Mouse (Mus musculus) yolk sac, embryonic 10.5 days (tissue): Measurements from ENCODE around the gene Atp6v0a4.

Source experiments
- DNase-seq: peaks from one replicate; pipeline ENCODE4 v3.0.0-alpha.2; 2017; ENCODE audit warnings: low spot score

Gene Atp6v0a4

GRCm38 (mm10) chr6:38073592-38073991 is 50.8 kb downstream of the Atp6v0a4 start:
- DNase-seq: no peak

- DNase-seq: peak; percentile 63
Observed at GRCm38 (mm10) chr6:38072137-38072796, 52.1 kb downstream of the Atp6v0a4 start.

GRCm38 (mm10) chr6:38071256-38071655 is 53.1 kb downstream of the Atp6v0a4 start:
- no peak for DNase-seq

DNA sequence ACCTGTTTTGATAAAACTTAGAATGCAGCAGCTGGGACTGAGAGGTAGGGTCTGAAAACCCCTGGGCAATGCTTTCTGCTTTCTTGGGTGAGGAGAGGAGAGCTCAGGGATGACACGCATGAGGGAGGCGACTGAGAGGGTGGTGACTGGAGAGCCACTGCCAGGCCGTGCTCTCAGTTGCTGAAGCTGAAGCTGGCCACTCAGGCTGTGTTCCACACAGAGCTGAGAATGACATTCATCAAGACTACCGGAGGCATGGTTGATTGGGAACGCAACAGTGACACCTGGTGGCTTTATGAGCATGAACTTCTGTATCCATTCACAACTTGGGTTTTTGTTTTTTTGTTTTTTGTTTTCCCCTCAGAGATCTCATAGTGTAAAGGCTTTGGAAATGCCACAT is 58.2 kb downstream of the Atp6v0a4 start:
- DNase-seq: peak; percentile 44

- DNase-seq: no peak
Observed at GRCm38 (mm10) chr6:38065501-38066122, 58.8 kb downstream of the Atp6v0a4 start.

DNA sequence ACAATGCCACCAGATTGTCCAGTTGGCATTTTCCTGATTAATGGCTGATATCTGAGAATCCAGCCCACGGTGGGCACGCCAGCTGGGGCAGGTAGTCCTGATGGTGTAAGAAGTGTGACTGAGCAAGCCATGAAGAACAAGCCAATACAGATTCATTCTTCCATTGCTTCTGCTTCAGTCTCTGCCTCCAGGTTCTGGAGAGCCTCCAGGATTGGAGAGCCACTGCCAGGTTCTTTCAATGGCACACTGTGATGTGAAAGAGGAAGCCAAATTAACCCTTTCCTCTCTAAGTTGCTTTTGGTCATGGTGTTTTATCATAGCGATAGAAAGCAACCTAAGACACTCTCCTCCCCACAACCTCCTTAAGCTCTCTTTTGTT is 59.3 kb downstream of the Atp6v0a4 start:
- DNase-seq: no peak

GRCm38 (mm10) chr6:38064621-38065020 is 59.8 kb downstream of the Atp6v0a4 start:
- DNase-seq: no peak

DNA sequence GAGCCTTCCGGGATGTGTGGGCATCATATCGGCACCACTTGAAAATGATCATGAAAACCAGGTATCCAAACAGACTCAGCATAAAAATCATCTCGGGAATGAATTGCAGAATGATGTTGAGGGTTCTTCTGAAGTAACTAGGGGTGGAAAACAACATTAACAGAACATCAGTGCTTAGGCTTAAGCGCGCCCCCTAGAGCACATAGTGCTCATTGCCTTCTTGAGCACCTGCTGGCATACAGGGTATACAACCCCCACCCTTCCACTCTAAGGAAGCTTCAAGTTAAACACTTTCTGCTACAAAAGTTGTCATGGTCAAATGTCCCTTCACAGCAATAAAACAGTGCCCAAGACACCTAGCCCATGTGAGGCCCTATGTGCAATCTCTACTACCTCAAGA is 65.6 kb downstream of the Atp6v0a4 start:
- DNase-seq: no peak

DNA sequence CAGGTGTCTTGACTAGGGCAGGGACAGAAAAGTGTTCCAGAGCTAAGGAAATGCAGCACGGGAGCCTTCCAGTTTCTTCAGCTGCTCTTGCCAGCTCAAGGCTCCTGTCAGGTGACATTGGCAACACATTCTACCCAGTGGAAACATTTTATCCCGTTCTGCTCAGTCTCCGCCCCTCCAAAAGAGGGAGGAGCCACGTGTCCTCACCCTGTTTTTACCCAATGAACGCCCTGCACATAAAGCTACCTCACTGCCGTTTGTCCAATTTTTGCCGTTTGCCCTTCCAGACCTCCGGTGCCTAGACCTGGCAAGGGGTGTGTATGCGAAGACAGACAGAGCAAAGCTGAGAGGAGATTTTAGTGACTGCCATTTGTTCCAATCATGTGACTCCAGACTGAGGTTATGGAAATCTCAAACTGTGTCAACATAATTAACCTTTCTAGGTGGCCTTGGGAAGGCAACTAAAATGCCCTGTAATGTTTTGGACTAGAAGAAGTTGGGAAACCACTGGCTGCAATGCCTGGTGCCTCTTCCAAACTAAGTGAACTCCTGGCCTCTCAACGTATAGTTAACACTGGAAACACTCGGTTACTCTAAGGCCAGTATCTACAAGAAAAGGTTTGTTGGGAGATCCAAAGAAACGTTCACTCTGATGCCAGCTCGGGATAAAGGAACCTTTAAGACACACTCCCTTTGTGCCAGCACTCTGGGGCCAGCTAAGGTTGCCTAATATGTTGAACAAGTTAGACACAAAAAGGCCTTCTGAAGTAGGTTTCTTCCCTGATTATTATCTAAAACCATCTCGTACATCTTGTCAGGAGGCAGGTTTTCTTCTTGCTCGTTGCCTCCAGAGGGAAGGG is 68.7 kb downstream of the Atp6v0a4 start:
- no peak for DNase-seq

DNA sequence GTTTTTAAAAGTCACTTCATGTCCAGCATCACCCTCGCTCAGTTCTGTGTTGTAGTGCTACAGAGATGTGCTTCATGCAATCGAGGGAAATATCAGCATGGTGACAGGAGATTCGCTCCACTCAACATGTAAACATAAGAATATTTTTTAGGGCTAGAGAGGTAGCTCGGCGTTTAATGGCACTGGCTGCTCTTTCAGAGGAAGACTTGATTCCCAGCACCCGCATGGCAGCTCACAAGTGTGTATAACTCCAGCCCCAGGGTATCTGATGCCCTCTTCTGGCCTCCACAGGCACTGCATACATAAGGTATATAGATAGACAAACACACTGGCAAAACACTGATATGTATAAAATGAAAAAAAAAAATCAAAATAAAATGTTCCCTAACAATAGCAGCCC is 74.8 kb downstream of the Atp6v0a4 start:
- no peak for DNase-seq

DNA sequence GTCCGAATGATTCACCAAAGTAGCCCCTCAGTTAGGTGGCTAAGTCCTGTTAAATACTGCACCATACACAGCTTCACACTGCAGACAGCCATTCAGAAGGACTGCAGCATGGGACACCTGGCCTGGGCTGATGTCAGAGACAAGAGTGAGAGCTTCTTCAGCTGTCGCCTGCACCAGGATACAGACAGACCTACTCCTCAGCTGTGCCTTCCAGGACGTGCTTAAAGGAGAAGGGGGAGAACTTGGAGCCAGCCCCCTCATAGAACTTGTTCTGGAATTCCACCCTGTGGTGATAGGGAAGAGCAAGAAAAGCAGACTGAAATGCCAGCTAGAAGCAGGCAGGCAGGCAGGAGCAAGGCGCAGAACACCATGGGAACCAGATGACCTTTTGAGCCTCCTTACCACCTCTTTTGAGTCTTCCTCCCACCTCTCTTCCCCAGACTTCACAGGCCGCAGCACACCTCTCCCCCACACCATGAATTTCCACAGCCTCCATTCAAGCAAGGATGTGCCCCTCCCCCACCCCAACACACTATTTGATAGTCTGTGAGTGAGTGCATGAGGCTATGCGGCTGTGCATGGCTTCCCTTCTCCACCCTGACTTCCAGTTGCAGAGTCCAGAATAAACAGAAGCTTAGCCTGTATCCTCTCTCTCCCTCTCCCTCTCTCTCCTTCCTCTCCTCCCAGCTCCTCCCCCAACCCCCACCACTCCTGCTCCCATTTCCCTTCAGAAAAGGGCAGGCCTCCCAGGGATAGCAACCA is 75.4 kb downstream of the Atp6v0a4 start:
- DNase-seq: peak; percentile 65

GRCm38 (mm10) chr6:38048003-38048402 is 76.4 kb downstream of the Atp6v0a4 start:
- no peak for DNase-seq

DNA sequence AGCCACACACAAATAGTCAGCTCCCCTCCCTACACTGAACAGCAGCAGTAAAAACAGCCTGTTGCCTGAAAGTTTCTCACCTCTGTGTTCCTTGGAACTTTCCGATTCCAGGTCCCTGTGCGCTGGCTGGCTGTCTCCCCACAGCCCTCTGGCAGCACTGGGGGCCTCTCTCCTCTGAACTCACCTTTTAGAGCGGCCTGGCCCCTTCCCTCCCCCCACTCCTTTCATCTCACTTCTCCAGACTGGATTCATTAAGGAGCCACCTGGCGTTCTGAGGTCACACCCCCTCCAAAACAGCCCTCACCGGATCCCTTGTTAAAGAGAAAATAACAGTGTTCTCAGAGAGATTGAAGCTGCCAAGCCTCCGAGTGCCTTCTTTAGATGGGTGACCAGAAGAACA is 77.5 kb downstream of the Atp6v0a4 start, which contains the start of gene Svopl:
Gene Svopl, minus strand, starts transcription at position 159 of the 400 bp plus-strand sequence.
- no peak for DNase-seq

- no peak for DNase-seq
Observed at GRCm38 (mm10) chr6:38032801-38033566, 91.4 kb downstream of the Atp6v0a4 start.

- no peak for DNase-seq
Observed at GRCm38 (mm10) chr6:38031924-38032540, 92.4 kb downstream of the Atp6v0a4 start.

DNA sequence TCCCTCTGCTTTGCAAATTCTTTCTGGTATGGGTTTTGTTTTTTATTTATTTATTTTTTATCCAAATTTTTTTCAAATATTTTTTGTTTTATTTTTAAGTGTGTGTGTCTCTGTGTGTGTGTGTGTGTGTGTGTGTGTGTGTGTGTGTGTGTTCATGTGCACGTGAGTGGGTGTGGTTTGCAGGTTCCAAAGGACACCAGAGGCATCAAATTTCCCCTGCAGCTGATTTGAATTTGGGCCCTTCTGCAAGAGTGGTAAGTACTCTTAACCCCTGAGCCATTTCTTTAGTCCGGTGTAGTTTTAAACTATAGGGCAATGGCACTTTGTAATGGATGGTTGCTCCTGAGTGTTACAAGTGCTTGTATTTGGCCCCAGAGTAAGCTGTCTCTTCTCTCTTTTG is 96.2 kb downstream of the Atp6v0a4 start:
- no peak for DNase-seq

GRCm38 (mm10) chr6:38027771-38028170 is 96.6 kb downstream of the Atp6v0a4 start:
- DNase-seq: no peak

DNA sequence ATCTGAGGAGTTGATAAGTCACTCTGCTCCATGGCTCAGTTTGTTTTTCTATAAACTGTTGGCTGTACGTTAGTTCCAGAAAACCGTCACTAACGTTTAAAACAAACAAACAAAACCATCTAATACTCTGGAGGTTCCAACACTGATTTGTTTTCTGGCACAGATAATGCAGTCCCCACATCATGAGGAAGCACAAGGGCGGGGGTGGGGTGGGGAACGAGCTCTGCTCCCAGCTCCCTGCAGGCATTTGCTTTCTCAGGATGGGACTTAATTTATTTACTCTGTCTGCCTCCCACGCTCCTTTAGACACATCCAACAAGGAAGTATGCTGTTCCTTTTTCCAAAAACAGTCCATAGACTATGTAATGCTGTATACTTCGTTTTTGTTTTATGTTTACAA is 101.1 kb downstream of the Atp6v0a4 start:
- no peak for DNase-seq

DNA sequence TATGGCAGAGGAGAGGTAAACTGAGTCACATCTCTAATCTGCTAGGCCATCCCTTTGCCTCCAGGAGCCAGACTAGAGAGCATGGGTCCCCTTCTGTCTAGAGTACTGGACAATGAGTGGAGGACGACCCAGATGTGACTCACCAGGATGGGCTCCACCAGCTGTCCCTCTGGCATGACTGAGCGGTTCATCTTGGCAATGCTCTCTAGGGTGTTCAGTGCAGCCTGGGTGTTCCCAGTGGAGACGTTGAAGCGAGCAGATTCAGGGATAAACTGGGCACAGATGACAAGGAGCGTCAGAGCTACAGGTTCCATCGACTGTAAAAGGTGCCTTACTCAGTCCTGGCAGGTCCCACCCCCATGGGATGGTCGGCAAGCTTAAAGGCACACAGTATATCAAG is 103.0 kb downstream of the Atp6v0a4 start:
- DNase-seq: no peak

DNA sequence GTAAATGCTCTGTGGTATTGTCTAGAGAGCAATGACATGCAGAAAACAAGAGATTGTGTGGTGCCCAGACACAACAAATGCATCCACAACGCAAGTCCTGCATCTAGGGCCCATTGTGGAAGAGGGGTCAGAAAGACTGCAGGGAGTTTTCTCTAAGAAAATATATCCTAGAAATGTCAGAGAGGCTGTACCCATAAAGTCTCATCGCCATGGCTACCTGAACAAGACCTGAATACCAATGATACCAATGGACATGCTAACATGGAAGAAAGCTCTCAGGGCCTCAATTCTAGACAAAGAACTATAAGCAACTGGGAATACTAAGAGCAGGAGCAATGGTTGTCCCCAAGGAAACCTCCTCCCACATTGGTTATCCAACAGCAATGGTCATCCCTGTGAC is 111.6 kb downstream of the Atp6v0a4 start:
- DNase-seq: no peak

- peak; percentile 48 for DNase-seq
Observed at GRCm38 (mm10) chr6:38007459-38007858, 116.9 kb downstream of the Atp6v0a4 start.
